10 mouse cellular contexts compared by ENCODE assay signal in genomic region chr13:59180781-59181180, GRCm38 (mm10).
DNase-seq lines count a peak whose midpoint lies in the region; ATAC-seq and TF ChIP-seq lines count a peak whose summit lies in the region.
"Had no signal": no experiment of that assay in that cellular context is flagged by ENCODE, and none has a peak within 500 bp of the region (broad histone marks: within the 10 kb centered on the region; RNA-seq: fewer than 3 reads in every experiment).

No protein-coding gene starts in this region.

- intact Hi-C loops in heart, postnatal 10 days (cut with DNase I) = loop anchor here (10.0 kb wide), 1 partner anchor 546 kb away; no protein-coding TSS in a partner anchor

- H3K27ac ChIP-seq in layer of hippocampus, adult 2 months = peak overlapping the region; percentile 87
- H3K27ac ChIP-seq in midbrain, embryonic 15.5 days = no peak overlapping the region
- H3K27ac ChIP-seq in liver, embryonic 12.5 days = no peak overlapping the region
- H3K27ac ChIP-seq: embryonic facial prominence, embryonic 13.5 days; liver, embryonic 14.5 days; neural tube, embryonic 12.5 days had no signal

- WGBS in midbrain, embryonic 15.5 days = 57% methylated on average over 10 of the region's 10 CpGs
- WGBS in liver, embryonic 12.5 days (ENCODE audit: insufficient replicate concordance) = 78% methylated on average over 10 of the region's 10 CpGs

- no peaks in the 10 kb centered on the region for H3K9me3 ChIP-seq in midbrain, embryonic 15.5 days
- H3K9me3 ChIP-seq in liver, embryonic 12.5 days (replicated peaks) = no peaks in the 10 kb centered on the region
- H3K9me3 ChIP-seq: neural tube, embryonic 12.5 days had no signal

- peak overlapping the region; percentile 24; the same call in 1 of the 2 replicates for H3K4me2 ChIP-seq in midbrain, embryonic 15.5 days
- H3K4me2 ChIP-seq in liver, embryonic 12.5 days = no peak overlapping the region
- H3K4me2 ChIP-seq: embryonic facial prominence, embryonic 13.5 days; neural tube, embryonic 12.5 days had no signal

- DNase-seq in heart, postnatal 10 days = peak; percentile 5 to 7
- no peak for DNase-seq in heart, adult 9 months (ENCODE audit: low spot score in 2 of 2)
- peak; percentile 20 to 32 for DNase-seq in frontal cortex, postnatal 10 days (ENCODE audit: low spot score in 2 of 2)
- DNase-seq in layer of hippocampus, adult 2 months (ENCODE audit: low spot score in 2 of 2) = peak; percentile 19 to 57
- DNase-seq in lung, adult 18-20 months = no peak

- H3K4me3 ChIP-seq in layer of hippocampus, adult 2 months = peak overlapping the region; percentile 3; the same call in 1 of the 2 replicates
- H3K4me3 ChIP-seq in midbrain, embryonic 15.5 days = no peak overlapping the region
- H3K4me3 ChIP-seq in liver, embryonic 12.5 days = no peak overlapping the region
- H3K4me3 ChIP-seq: embryonic facial prominence, embryonic 13.5 days; neural tube, embryonic 12.5 days had no signal

- no peak for TF ChIP-seq CTCF in layer of hippocampus, adult 2 months (conservative IDR thresholded peaks at IDR 0.05)

- H3K4me1 ChIP-seq in midbrain, embryonic 15.5 days = peaks cover 17% of the 10 kb centered on the region; the same call in 1 of the 2 replicates
- no peaks in the 10 kb centered on the region for H3K4me1 ChIP-seq in liver, embryonic 12.5 days
- H3K4me1 ChIP-seq: neural tube, embryonic 12.5 days had no signal

- ATAC-seq in midbrain, embryonic 15.5 days (replicated peaks) = no peak
- ATAC-seq in liver, embryonic 12.5 days = no peak

- H3K36me3 ChIP-seq in midbrain, embryonic 15.5 days (replicated peaks) = no peaks in the 10 kb centered on the region
- no peaks in the 10 kb centered on the region for H3K36me3 ChIP-seq in liver, embryonic 12.5 days
- H3K36me3 ChIP-seq: embryonic facial prominence, embryonic 13.5 days; neural tube, embryonic 12.5 days had no signal

- H3K27me3 ChIP-seq in midbrain, embryonic 15.5 days (replicated peaks) = no peaks in the 10 kb centered on the region
- no peaks in the 10 kb centered on the region for H3K27me3 ChIP-seq in liver, embryonic 12.5 days (replicated peaks)
- H3K27me3 ChIP-seq: embryonic facial prominence, embryonic 13.5 days; neural tube, embryonic 12.5 days had no signal

- no peak overlapping the region for H3K9ac ChIP-seq in midbrain, embryonic 15.5 days
- no peak overlapping the region for H3K9ac ChIP-seq in liver, embryonic 12.5 days
- H3K9ac ChIP-seq: embryonic facial prominence, embryonic 13.5 days; liver, embryonic 14.5 days; neural tube, embryonic 12.5 days had no signal

Comparison
In these comparisons a context has a peak if more than half of its experiments do, and no peak if none do; other contexts are left out.
1. DNase-seq: peak in heart, postnatal 10 days (2 of 2), frontal cortex, postnatal 10 days (2 of 2) and layer of hippocampus, adult 2 months (2 of 2); none in heart, adult 9 months (0 of 2) and lung, adult 18-20 months (0 of 2).